Mouse (Mus musculus) adrenal gland, postnatal 14 days (tissue): ENCODE data around the gene Itprip. TPM values are rescaled to one million over a fixed set of nuclear protein-coding genes. Genes with fewer than 3 reads are reported as not detected.

Experiments used
- DNase-seq: peaks from one replicate; pipeline ENCODE4 v3.0.0; 2021; ENCODE audit warnings: mixed read lengths
- total RNA-seq: library from RNA; stranded (reverse); gene quantifications from 2 replicates; pipeline ENCODE4 v1.2.3, GENCODE M21; 2021

The Itprip gene
- total RNA-seq, 1 experiment from 2014 or later: 12.9 TPM

GRCm38 (mm10) chr19:47914191-47914590, 4.9 kb downstream of the Itprip start:
- no peak for DNase-seq

GRCm38 (mm10) chr19:47913344-47913743, 5.8 kb downstream of the Itprip start:
- no peak for DNase-seq

- DNase-seq: no peak
Measured at GRCm38 (mm10) chr19:47910751-47911150, 8.3 kb downstream of the Itprip start.

- no peak for DNase-seq
Measured at GRCm38 (mm10) chr19:47910117-47910618, 8.9 kb downstream of the Itprip start.

GRCm38 (mm10) chr19:47909387-47910116, 9.5 kb downstream of the Itprip start:
- DNase-seq: peak; percentile 49

- DNase-seq: peak; percentile 4
Measured at GRCm38 (mm10) chr19:47908961-47909371, 10.1 kb downstream of the Itprip start.

GRCm38 (mm10) chr19:47907596-47907995, 11.5 kb downstream of the Itprip start:
- peak; percentile 47 for DNase-seq

- no peak for DNase-seq
Measured at GRCm38 (mm10) chr19:47905603-47906002, 13.5 kb downstream of the Itprip start.

GRCm38 (mm10) chr19:47905081-47905480, 14.0 kb downstream of the Itprip start:
- no peak for DNase-seq

- no peak for DNase-seq
Measured at GRCm38 (mm10) chr19:47903679-47904078, 15.4 kb downstream of the Itprip start.

GRCm38 (mm10) chr19:47902316-47903201, 16.5 kb downstream of the Itprip start:
- DNase-seq: peak; percentile 64

- DNase-seq: no peak
Measured at GRCm38 (mm10) chr19:47900558-47900957, 18.5 kb downstream of the Itprip start.

- DNase-seq: no peak
Measured at GRCm38 (mm10) chr19:47900012-47900411, 19.1 kb downstream of the Itprip start.

- no peak for DNase-seq
Measured at GRCm38 (mm10) chr19:47898472-47899079, 20.5 kb downstream of the Itprip start.

- DNase-seq: no peak
Measured at GRCm38 (mm10) chr19:47893092-47893491, 26.0 kb downstream of the Itprip start.

GRCm38 (mm10) chr19:47891562-47892312, 27.4 kb downstream of the Itprip start:
- DNase-seq: peak; percentile 58

- peak; percentile 46 for DNase-seq
Measured at GRCm38 (mm10) chr19:47890489-47891130, 28.5 kb downstream of the Itprip start.

- DNase-seq: no peak
Measured at GRCm38 (mm10) chr19:47888037-47888436, 31.1 kb downstream of the Itprip start.

- DNase-seq: no peak
Measured at GRCm38 (mm10) chr19:47887417-47887816, 31.7 kb downstream of the Itprip start.

- DNase-seq: peak; percentile 69
Measured at GRCm38 (mm10) chr19:47886617-47887016, 32.5 kb downstream of the Itprip start.

- DNase-seq: no peak
Measured at GRCm38 (mm10) chr19:47885886-47886285, 33.2 kb downstream of the Itprip start.
